Mouse (Mus musculus): Measurements from ENCODE around the gene Cpt1c. TPM values are rescaled to one million over a fixed set of nuclear protein-coding genes. Genes with fewer than 3 reads are reported as not detected.

The Cpt1c gene
- polyA plus RNA-seq, 1 experiment from 2014 or later: 63.9 TPM

GRCm38 (mm10) chr7:45014096-45014451, 39.4 kb upstream of the Cpt1c start:
- H3K4me3 ChIP-seq (replicated peaks; ENCODE audit: low read length): no peak overlapping the region
- no peak overlapping the region for H3K27ac ChIP-seq (ENCODE audit: low read length)
- H3K9ac ChIP-seq (replicated peaks; ENCODE audit: low read depth, low read length): no peak overlapping the region
- no peaks in the 10 kb centered on the region for H3K9me3 ChIP-seq (ENCODE audit: control insufficient read depth, low read length)
- H3K27me3 ChIP-seq (replicated peaks; ENCODE audit: control insufficient read depth, insufficient read depth, low read length): 0 out of 2 replicates have a peak, but pooled peaks cover 5% of the 10 kb centered on the region
- H3K36me3 ChIP-seq (ENCODE audit: control insufficient read depth, insufficient read depth): peaks cover 16% of the 10 kb centered on the region
- no peak overlapping the region for H3K4me2 ChIP-seq (ENCODE audit: low read length)
- ATAC-seq: no peak
- 96% methylated on average over 3 of the region's 3 CpGs for WGBS
- H3K4me1 ChIP-seq (replicated peaks; ENCODE audit: control insufficient read depth, insufficient read depth, low read length): peaks cover 29% of the 10 kb centered on the region

GRCm38 (mm10) chr7:45013366-45014095, 38.9 kb upstream of the Cpt1c start:
- Histone ChIP-seq H3K9me3 (ENCODE audit: control insufficient read depth, low read length) (no peaks in the 10 kb centered on the region), H3K36me3 (ENCODE audit: control insufficient read depth, insufficient read depth) (peaks cover 17% of the 10 kb centered on the region), H3K9ac (replicated peaks; ENCODE audit: low read depth, low read length) (no peak overlapping the region), H3K4me2 (ENCODE audit: low read length) (no peak overlapping the region), H3K27me3 (replicated peaks; ENCODE audit: control insufficient read depth, insufficient read depth, low read length) (0 out of 2 replicates have a peak, but pooled peaks cover 4% of the 10 kb centered on the region), H3K27ac (ENCODE audit: low read length) (no peak overlapping the region), H3K4me1 (replicated peaks; ENCODE audit: control insufficient read depth, insufficient read depth, low read length) (peaks cover 29% of the 10 kb centered on the region), H3K4me3 (replicated peaks; ENCODE audit: low read length) (no peak overlapping the region)
- 93% methylated on average over 16 of the region's 16 CpGs for WGBS
- no peak for ATAC-seq

GRCm38 (mm10) chr7:45012824-45013223, 38.2 kb upstream of the Cpt1c start:
- H3K4me2 ChIP-seq (ENCODE audit: low read length): no peak overlapping the region
- H3K9ac ChIP-seq (replicated peaks; ENCODE audit: low read depth, low read length): no peak overlapping the region
- H3K36me3 ChIP-seq (ENCODE audit: control insufficient read depth, insufficient read depth): peaks cover 21% of the 10 kb centered on the region
- 0 out of 2 replicates have a peak, but pooled peaks cover 2% of the 10 kb centered on the region for H3K27me3 ChIP-seq (replicated peaks; ENCODE audit: control insufficient read depth, insufficient read depth, low read length)
- no peak overlapping the region for H3K27ac ChIP-seq (ENCODE audit: low read length)
- H3K9me3 ChIP-seq (ENCODE audit: control insufficient read depth, low read length): no peaks in the 10 kb centered on the region
- ATAC-seq: no peak
- 88% methylated on average over 4 of the region's 4 CpGs for WGBS
- H3K4me1 ChIP-seq (replicated peaks; ENCODE audit: control insufficient read depth, insufficient read depth, low read length): peaks cover 26% of the 10 kb centered on the region
- H3K4me3 ChIP-seq (replicated peaks; ENCODE audit: low read length): no peak overlapping the region

- Histone ChIP-seq H3K27ac (ENCODE audit: low read length) (no peak overlapping the region), H3K36me3 (ENCODE audit: control insufficient read depth, insufficient read depth) (peaks cover 29% of the 10 kb centered on the region)
Observed at GRCm38 (mm10) chr7:45012011-45012410, 37.4 kb upstream of the Cpt1c start.

GRCm38 (mm10) chr7:45008411-45008810, 33.8 kb upstream of the Cpt1c start:
- ATAC-seq: no peak
- Histone ChIP-seq H3K9me3 (ENCODE audit: control insufficient read depth, low read length) (no peaks in the 10 kb centered on the region), H3K9ac (replicated peaks; ENCODE audit: low read depth, low read length) (no peak overlapping the region), H3K36me3 (ENCODE audit: control insufficient read depth, insufficient read depth) (peaks cover 53% of the 10 kb centered on the region), H3K4me2 (ENCODE audit: low read length) (no peak overlapping the region), H3K27ac (ENCODE audit: low read length) (no peak overlapping the region), H3K4me3 (replicated peaks; ENCODE audit: low read length) (no peak overlapping the region), H3K27me3 (replicated peaks; ENCODE audit: control insufficient read depth, insufficient read depth, low read length) (no peaks in the 10 kb centered on the region), H3K4me1 (replicated peaks; ENCODE audit: control insufficient read depth, insufficient read depth, low read length) (no peaks in the 10 kb centered on the region; the same call in 1 of the 2 replicates)
- WGBS: 94% methylated on average over 19 of the region's 19 CpGs

More at GRCm38 (mm10) chr7:45012011-45012410, 37.4 kb upstream of the Cpt1c start:
- no peak overlapping the region for H3K4me2 ChIP-seq (ENCODE audit: low read length)
- H3K9ac ChIP-seq (replicated peaks; ENCODE audit: low read depth, low read length): no peak overlapping the region
- 98% methylated on average over 6 of the region's 6 CpGs for WGBS
- H3K4me3 ChIP-seq (replicated peaks; ENCODE audit: low read length): no peak overlapping the region
- peaks cover 18% of the 10 kb centered on the region for H3K4me1 ChIP-seq (replicated peaks; ENCODE audit: control insufficient read depth, insufficient read depth, low read length)
- no peak for ATAC-seq
- no peaks in the 10 kb centered on the region for H3K27me3 ChIP-seq (replicated peaks; ENCODE audit: control insufficient read depth, insufficient read depth, low read length)
- no peaks in the 10 kb centered on the region for H3K9me3 ChIP-seq (ENCODE audit: control insufficient read depth, low read length)

- Histone ChIP-seq H3K4me3 (replicated peaks; ENCODE audit: low read length) (no peak overlapping the region), H3K9ac (replicated peaks; ENCODE audit: low read depth, low read length) (no peak overlapping the region), H3K36me3 (ENCODE audit: control insufficient read depth, insufficient read depth) (peaks cover 57% of the 10 kb centered on the region), H3K27me3 (replicated peaks; ENCODE audit: control insufficient read depth, insufficient read depth, low read length) (no peaks in the 10 kb centered on the region), H3K4me2 (ENCODE audit: low read length) (no peak overlapping the region), H3K4me1 (replicated peaks; ENCODE audit: control insufficient read depth, insufficient read depth, low read length) (no peaks in the 10 kb centered on the region), H3K9me3 (ENCODE audit: control insufficient read depth, low read length) (no peaks in the 10 kb centered on the region), H3K27ac (ENCODE audit: low read length) (no peak overlapping the region)
- WGBS: 95% methylated on average over 30 of the region's 30 CpGs
- no peak for ATAC-seq
Observed at GRCm38 (mm10) chr7:45007846-45008245, 33.2 kb upstream of the Cpt1c start.

- WGBS: 95% methylated on average over 29 of the region's 29 CpGs
- Histone ChIP-seq H3K27ac (ENCODE audit: low read length) (no peak overlapping the region), H3K9me3 (ENCODE audit: control insufficient read depth, low read length) (no peaks in the 10 kb centered on the region), H3K4me2 (ENCODE audit: low read length) (no peak overlapping the region), H3K36me3 (ENCODE audit: control insufficient read depth, insufficient read depth) (peaks cover 56% of the 10 kb centered on the region), H3K4me3 (replicated peaks; ENCODE audit: low read length) (no peak overlapping the region), H3K27me3 (replicated peaks; ENCODE audit: control insufficient read depth, insufficient read depth, low read length) (no peaks in the 10 kb centered on the region), H3K4me1 (replicated peaks; ENCODE audit: control insufficient read depth, insufficient read depth, low read length) (no peaks in the 10 kb centered on the region), H3K9ac (replicated peaks; ENCODE audit: low read depth, low read length) (no peak overlapping the region)
- ATAC-seq: no peak
Observed at GRCm38 (mm10) chr7:45007141-45007540, 32.5 kb upstream of the Cpt1c start.

- no peak overlapping the region for H3K27ac ChIP-seq (ENCODE audit: low read length)
- no peaks in the 10 kb centered on the region for H3K4me1 ChIP-seq (replicated peaks; ENCODE audit: control insufficient read depth, insufficient read depth, low read length)
- H3K36me3 ChIP-seq (ENCODE audit: control insufficient read depth, insufficient read depth): peaks cover 56% of the 10 kb centered on the region
- H3K4me2 ChIP-seq (ENCODE audit: low read length): no peak overlapping the region
- WGBS: 93% methylated on average over 11 of the region's 12 CpGs
- no peak overlapping the region for H3K9ac ChIP-seq (replicated peaks; ENCODE audit: low read depth, low read length)
- no peaks in the 10 kb centered on the region for H3K9me3 ChIP-seq (ENCODE audit: control insufficient read depth, low read length)
- H3K27me3 ChIP-seq (replicated peaks; ENCODE audit: control insufficient read depth, insufficient read depth, low read length): no peaks in the 10 kb centered on the region
- ATAC-seq: no peak
- no peak overlapping the region for H3K4me3 ChIP-seq (replicated peaks; ENCODE audit: low read length)
Observed at GRCm38 (mm10) chr7:45006503-45006902, 31.9 kb upstream of the Cpt1c start.

GRCm38 (mm10) chr7:45005321-45005992, 30.8 kb upstream of the Cpt1c start:
- Histone ChIP-seq H3K27me3 (replicated peaks; ENCODE audit: control insufficient read depth, insufficient read depth, low read length) (no peaks in the 10 kb centered on the region), H3K4me1 (replicated peaks; ENCODE audit: control insufficient read depth, insufficient read depth, low read length) (no peaks in the 10 kb centered on the region), H3K4me2 (ENCODE audit: low read length) (no peak overlapping the region), H3K4me3 (replicated peaks; ENCODE audit: low read length) (no peak overlapping the region), H3K36me3 (ENCODE audit: control insufficient read depth, insufficient read depth) (peaks cover 60% of the 10 kb centered on the region), H3K9ac (replicated peaks; ENCODE audit: low read depth, low read length) (0 out of 2 replicates have a peak overlapping the region, but pooled peaks have one; percentile 17), H3K9me3 (ENCODE audit: control insufficient read depth, low read length) (no peaks in the 10 kb centered on the region), H3K27ac (ENCODE audit: low read length) (no peak overlapping the region)
- no peak for ATAC-seq
- WGBS: 89% methylated on average over 6 of the region's 6 CpGs

Measured in forebrain, embryonic 16.5 days (tissue).